Comparison of ENCODE assay signal across 8 mouse cellular contexts in genomic region chr16:55972626-55973201, GRCm38 (mm10). TPM values are rescaled to one million over a fixed set of nuclear protein-coding genes. Genes with fewer than 3 reads are reported as not detected.
A peak's percentile ranks its signal among the peaks of the same experiment; 100 is the strongest.
DNase-seq lines count a peak whose midpoint lies in the region; ATAC-seq and TF ChIP-seq lines count a peak whose summit lies in the region.

No protein-coding gene starts in this region.

- H3K4me3 ChIP-seq in heart, embryonic 11.5 days (ENCODE audit: low read depth, low read length) = peak overlapping the region; percentile 99
- H3K4me3 ChIP-seq in G1E (ENCODE audit: low read depth, low read length) (peak overlapping the region; percentile 91; the same call in 1 of the 2 replicates), macrophage (ENCODE audit: inconsistent target) (peak overlapping the region; percentile 48)
- H3K4me3 ChIP-seq in hindbrain, embryonic 10.5 days = peak overlapping the region; percentile 99

- H3K27me3 ChIP-seq in heart, embryonic 11.5 days (ENCODE audit: control insufficient read depth, insufficient read depth, low read length) = no peaks in the 10 kb centered on the region
- H3K27me3 ChIP-seq in G1E (ENCODE audit: insufficient read depth, low read length) = no peaks in the 10 kb centered on the region
- no peaks in the 10 kb centered on the region for H3K27me3 ChIP-seq in hindbrain, embryonic 10.5 days (ENCODE audit: insufficient read depth, poor library complexity, severe bottlenecking)

- ATAC-seq in heart, embryonic 11.5 days (replicated peaks; ENCODE audit: insufficient number of reproducible peaks, low FRiP score, low TSS enrichment) = no peak
- ATAC-seq in G1E (ENCODE audit: extremely low read depth, insufficient number of reproducible peaks, low FRiP score, poor library complexity, severe bottlenecking) = no peak

- peaks cover 67% of the 10 kb centered on the region for H3K79me2 ChIP-seq in macrophage (ENCODE audit: inconsistent target)

- no peaks in the 10 kb centered on the region for H3K9me3 ChIP-seq in heart, embryonic 11.5 days (replicated peaks; ENCODE audit: control insufficient read depth, low read length)
- no peaks in the 10 kb centered on the region for H3K9me3 ChIP-seq in G1E (replicated peaks)
- H3K9me3 ChIP-seq in hindbrain, embryonic 10.5 days = no peaks in the 10 kb centered on the region

- WGBS in heart, embryonic 11.5 days (ENCODE audit: insufficient replicate concordance) = 56% methylated on average over 10 of the region's 10 CpGs
- 63% methylated on average over 10 of the region's 10 CpGs for WGBS in hindbrain, embryonic 10.5 days
- 70% methylated on average over 9 of the region's 10 CpGs for WGBS in macrophage (ENCODE audit: missing documents)

- no peak overlapping the region; the same call in 1 of the 2 replicates for H3K27ac ChIP-seq in heart, embryonic 11.5 days (ENCODE audit: low read depth, low read length)
- peak overlapping the region; percentile 92; the same call in 1 of the 2 replicates for H3K27ac ChIP-seq in hindbrain, embryonic 10.5 days
- H3K27ac ChIP-seq in macrophage = 0 out of 2 replicates have a peak overlapping the region, but pooled peaks have one; percentile 7

- TF ChIP-seq CTCF in G1E (IDR thresholded peaks at IDR 0.05; ENCODE audit: low read depth, low read length) = no peak

- H3K9ac ChIP-seq in heart, embryonic 11.5 days (ENCODE audit: low read depth, low read length) = 0 out of 2 replicates have a peak overlapping the region, but pooled peaks have one; percentile 39

- DNase-seq in heart, postnatal 4 days = no peak
- DNase-seq in G1E (ENCODE audit: low spot score) = no peak
- DNase-seq in hindbrain, embryonic 10.5 days (ENCODE audit: low spot score) = no peak
- no peak for DNase-seq in adrenal gland, adult 2 months
- no peak for DNase-seq in cerebellum, adult 11 months
- no peak for DNase-seq in urinary bladder, postnatal 4 days (ENCODE audit: low spot score in 2 of 2)

- H3K36me3 ChIP-seq in heart, embryonic 11.5 days (ENCODE audit: control insufficient read depth, insufficient read depth, low read length) = peaks cover 25% of the 10 kb centered on the region
- peaks cover 54% of the 10 kb centered on the region for H3K36me3 ChIP-seq in G1E (replicated peaks)
- peaks cover 50% of the 10 kb centered on the region for H3K36me3 ChIP-seq in hindbrain, embryonic 10.5 days
- H3K36me3 ChIP-seq in macrophage (ENCODE audit: inconsistent target) = peaks cover 34% of the 10 kb centered on the region; the same call in 1 of the 2 replicates

- peaks cover 5% of the 10 kb centered on the region for H3K4me1 ChIP-seq in heart, embryonic 11.5 days (ENCODE audit: control insufficient read depth, insufficient read depth, low read length)
- peaks cover 65% of the 10 kb centered on the region for H3K4me1 ChIP-seq in G1E (ENCODE audit: insufficient read depth, low read depth, low read length)
- peaks cover 29% of the 10 kb centered on the region for H3K4me1 ChIP-seq in hindbrain, embryonic 10.5 days (replicated peaks)

- peak overlapping the region; percentile 83 for H3K4me2 ChIP-seq in heart, embryonic 11.5 days

RNA-seq across cellular contexts. Expression of gene Zbtb11, which starts 1.0 kb away (rescaled TPM):
- polyA plus RNA-seq in heart, embryonic 11.5 days (2014; fragmentation: Nextera tagmentation; extraction: Ambion mirVana) = 13.3 and 13.8 TPM in 2 replicates
- 10 to 100 TPM in 1 of 2 experiments, 1 to 10 TPM in 1; 8.8 to 10.4 TPM for total RNA-seq in heart, postnatal 4 days (2021)
- total RNA-seq in G1E (2014; fragmentation: Nextera tagmentation) = 37.0 and 37.6 TPM in 2 replicates
- total RNA-seq in G1E (2017) = 35.1 and 42.3 TPM in 2 replicates
- 6.8 TPM in 2 replicates for polyA plus RNA-seq in G1E (2012)
- 15.3 and 15.8 TPM in 2 replicates for polyA plus RNA-seq in hindbrain, embryonic 10.5 days (2016; fragmentation: Nextera tagmentation; extraction: Ambion mirVana)
- 100 to 1,000 TPM in 1 of 26 experiments, 10 to 100 TPM in 25; 38.9 to 110 (median 62.3) TPM for total RNA-seq in macrophage (2018; cell fraction: chromatin; rRNA removed)
- total RNA-seq in macrophage (2018; cell fraction: cytosol; rRNA removed) = 10 to 100 TPM in 8 of 26 experiments, 1 to 10 TPM in 18; 6.6 to 11.4 (median 9.4) TPM
- total RNA-seq in macrophage (2018; cell fraction: nucleus; rRNA removed) = 10 to 100 TPM; 24.9 to 53.9 (median 39.3) TPM
- polyA plus RNA-seq in macrophage (2018) = 5.5 to 8.8 TPM (median 7.3 TPM) in 3 replicates
- 10 to 100 TPM; 16.7 to 25.3 TPM for total RNA-seq in adrenal gland, adult 2 months (2021)
- polyA plus RNA-seq in adrenal gland, adult 2 months (2012; rRNA removed) = 4.2 and 4.6 TPM in 2 replicates

RNA-seq across cellular contexts. Expression of gene Rpl24, which starts 6.6 kb away (rescaled TPM):
- 617 and 672 TPM in 2 replicates for polyA plus RNA-seq in heart, embryonic 11.5 days (2014; fragmentation: Nextera tagmentation; extraction: Ambion mirVana)
- 100 to 1,000 TPM; 714 to 743 TPM for total RNA-seq in heart, postnatal 4 days (2021)
- 410 and 496 TPM in 2 replicates for total RNA-seq in G1E (2014; fragmentation: Nextera tagmentation)
- total RNA-seq in G1E (2017) = 1,331 and 1,386 TPM in 2 replicates
- 62.5 and 148 TPM in 2 replicates for polyA plus RNA-seq in G1E (2012)
- polyA plus RNA-seq in hindbrain, embryonic 10.5 days (2016; fragmentation: Nextera tagmentation; extraction: Ambion mirVana) = 724 and 731 TPM in 2 replicates
- total RNA-seq in macrophage (2018; cell fraction: chromatin; rRNA removed) = 100 to 1,000 TPM in 3 of 26 experiments, 10 to 100 TPM in 23; 22.3 to 159 (median 51.0) TPM
- total RNA-seq in macrophage (2018; cell fraction: cytosol; rRNA removed) = 100 to 1,000 TPM; 394 to 810 (median 509) TPM
- total RNA-seq in macrophage (2018; cell fraction: nucleus; rRNA removed) = 100 to 1,000 TPM in 13 of 26 experiments, 10 to 100 TPM in 13; 63.1 to 140 (median 101) TPM
- polyA plus RNA-seq in macrophage (2018) = 608 to 832 TPM (median 816 TPM) in 3 replicates
- total RNA-seq in adrenal gland, adult 2 months (2021) = 100 to 1,000 TPM; 706 to 786 TPM
- 10.3 and 11.0 TPM in 2 replicates for polyA plus RNA-seq in adrenal gland, adult 2 months (2012; rRNA removed)

RNA-seq across cellular contexts. Expression of gene Cep97, which starts 38.1 kb away (rescaled TPM):
- 7.4 and 11.9 TPM in 2 replicates for polyA plus RNA-seq in heart, embryonic 11.5 days (2014; fragmentation: Nextera tagmentation; extraction: Ambion mirVana)
- total RNA-seq in heart, postnatal 4 days (2021) = 1 to 10 TPM; 4.7 to 6.3 TPM
- total RNA-seq in G1E (2014; fragmentation: Nextera tagmentation) (17.4 and 17.6 TPM in 2 replicates), G1E (2017) (17.3 and 24.6 TPM in 2 replicates)
- polyA plus RNA-seq in G1E (2012) (5.8 and 11.4 TPM in 2 replicates), macrophage (2018) (1.2 to 2.2 TPM (median 1.5 TPM) in 3 replicates)
- polyA plus RNA-seq in hindbrain, embryonic 10.5 days (2016; fragmentation: Nextera tagmentation; extraction: Ambion mirVana) = 15.9 and 17.2 TPM in 2 replicates
- 10 to 100 TPM in 3 of 26 experiments, 1 to 10 TPM in 19, under 1 TPM in 3, not detected in 1; 0.62 to 14.0 (median 5.3) TPM for total RNA-seq in macrophage (2018; cell fraction: chromatin; rRNA removed)
- total RNA-seq in macrophage (2018; cell fraction: cytosol; rRNA removed) = 1 to 10 TPM in 19 of 26 experiments, under 1 TPM in 7; 0.38 to 3.1 (median 1.3) TPM
- total RNA-seq in macrophage (2018; cell fraction: nucleus; rRNA removed) = 1 to 10 TPM in 21 of 26 experiments, under 1 TPM in 5; 0.21 to 8.3 (median 2.8) TPM
- 1 to 10 TPM; 6.1 to 9.3 TPM for total RNA-seq in adrenal gland, adult 2 months (2021)
- 0.27 and 0.34 TPM in 2 replicates for polyA plus RNA-seq in adrenal gland, adult 2 months (2012; rRNA removed)

RNA-seq across cellular contexts. Expression of gene Pcnp, which starts 56.8 kb away (rescaled TPM):
- 172 and 199 TPM in 2 replicates for polyA plus RNA-seq in heart, embryonic 11.5 days (2014; fragmentation: Nextera tagmentation; extraction: Ambion mirVana)
- 10 to 100 TPM; 73.1 to 74.5 TPM for total RNA-seq in heart, postnatal 4 days (2021)
- total RNA-seq in G1E (2014; fragmentation: Nextera tagmentation) = 176 and 198 TPM in 2 replicates
- total RNA-seq in G1E (2017) = 106 and 113 TPM in 2 replicates
- 30.9 and 31.6 TPM in 2 replicates for polyA plus RNA-seq in G1E (2012)
- polyA plus RNA-seq in hindbrain, embryonic 10.5 days (2016; fragmentation: Nextera tagmentation; extraction: Ambion mirVana) = 258 and 310 TPM in 2 replicates
- total RNA-seq in macrophage (2018; cell fraction: chromatin; rRNA removed) = 100 to 1,000 TPM in 22 of 26 experiments, 10 to 100 TPM in 4; 97.1 to 205 (median 135) TPM
- total RNA-seq in macrophage (2018; cell fraction: cytosol; rRNA removed) = 10 to 100 TPM; 57.6 to 79.0 (median 68.4) TPM
- total RNA-seq in macrophage (2018; cell fraction: nucleus; rRNA removed) = 100 to 1,000 TPM in 20 of 26 experiments, 10 to 100 TPM in 6; 74.7 to 214 (median 138) TPM
- 64.9 to 123 TPM (median 77.1 TPM) in 3 replicates for polyA plus RNA-seq in macrophage (2018)
- total RNA-seq in adrenal gland, adult 2 months (2021) = 100 to 1,000 TPM; 100 to 110 TPM
- 2.9 and 3.2 TPM in 2 replicates for polyA plus RNA-seq in adrenal gland, adult 2 months (2012; rRNA removed)

Comparison
In these comparisons a context has a peak if more than half of its experiments do, and no peak if none do; other contexts are left out.
1. H3K4me3 ChIP-seq: peak in every context shown above with its lines; median percentile 99 in heart, embryonic 11.5 days; 99 in hindbrain, embryonic 10.5 days; 91 in G1E; 48 in macrophage.